Mouse (Mus musculus) midbrain, embryonic 10.5 days (tissue): ENCODE data around the gene Hacd1. TPM values are rescaled to one million over a fixed set of nuclear protein-coding genes. Genes with fewer than 3 reads are reported as not detected.

Source experiments
- polyA plus RNA-seq: library from polyadenylated mRNA; unstranded; fragments of >200 nt; fragmentation: Nextera tagmentation; extraction: Ambion mirVana; gene quantifications from 2 replicates; pipeline ENCODE4 v1.2.1, GENCODE M21; 2016

Hacd1 gene
- polyA plus RNA-seq, 1 experiment from 2014 or later: 50.0 TPM

Other genes starting within 250 kb of the Hacd1 start
- 96.4 and 99.0 TPM in 2 replicates for gene Stam, start 18.0 kb upstream of the Hacd1 start, polyA plus RNA-seq
- gene Tmem236, start 118.4 kb upstream of the Hacd1 start, polyA plus RNA-seq: 0.04 TPM in 2 replicates
- gene Mrc1, start 173.3 kb upstream of the Hacd1 start, polyA plus RNA-seq: 2.6 and 3.8 TPM in 2 replicates